Mouse (Mus musculus): ENCODE measurements around the gene Ppfia4.

GRCm38 (mm10) chr1:134336958-134337710, 4.4 kb upstream of the Ppfia4 start:
- TF ChIP-seq CTCF (IDR thresholded peaks at IDR 0.05; ENCODE audit: low read depth, low read length) (no peak), POLR2A (IDR thresholded peaks at IDR 0.05; ENCODE audit: extremely low read depth, insufficient read depth, low read length) (no peak)

Measured in liver, adult 2 months (tissue).